Mouse (Mus musculus) liver, adult 2 months (tissue): ENCODE results near the gene Utf1.

Experiments used
- CTCF ChIP-seq: fragments of 200-500 bp; IDR thresholded peaks from 2 replicates; pipeline ENCODE4 v1.5.1; 2011; ENCODE audit warnings: low read depth, low read length, control low read depth
- POLR2A ChIP-seq: fragments of 200-500 bp; IDR thresholded peaks from 2 replicates; pipeline ENCODE4 v1.6.1; 2011; ENCODE audit warnings: low read length, control low read depth; ENCODE audit not compliant: insufficient read depth; ENCODE audit errors: extremely low read depth

DNA sequence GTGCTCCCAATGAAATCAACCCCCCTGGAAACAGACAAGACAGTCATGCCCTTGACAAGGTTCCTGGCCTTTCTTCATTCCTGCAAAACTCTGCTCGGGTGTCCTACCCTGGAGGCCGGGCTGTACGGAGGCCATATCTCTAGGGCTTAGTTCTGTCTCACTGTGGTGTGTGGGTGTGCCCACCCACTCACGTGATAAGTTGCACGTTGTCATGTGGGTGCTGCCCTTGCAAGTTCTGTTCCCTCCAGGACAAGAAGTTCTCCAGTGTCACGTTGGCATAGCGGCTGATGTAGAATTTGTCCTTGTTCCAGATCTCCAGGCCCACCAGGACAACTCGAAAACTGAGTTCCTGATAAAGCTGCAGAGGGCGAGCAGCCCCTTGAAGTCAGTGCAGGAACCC lies 44.7 kb downstream of the Utf1 start:
- no peak for TF ChIP-seq POLR2A
- TF ChIP-seq CTCF: no peak
